Mouse (Mus musculus): ENCODE measurements around the gene Trpt1.

DNA sequence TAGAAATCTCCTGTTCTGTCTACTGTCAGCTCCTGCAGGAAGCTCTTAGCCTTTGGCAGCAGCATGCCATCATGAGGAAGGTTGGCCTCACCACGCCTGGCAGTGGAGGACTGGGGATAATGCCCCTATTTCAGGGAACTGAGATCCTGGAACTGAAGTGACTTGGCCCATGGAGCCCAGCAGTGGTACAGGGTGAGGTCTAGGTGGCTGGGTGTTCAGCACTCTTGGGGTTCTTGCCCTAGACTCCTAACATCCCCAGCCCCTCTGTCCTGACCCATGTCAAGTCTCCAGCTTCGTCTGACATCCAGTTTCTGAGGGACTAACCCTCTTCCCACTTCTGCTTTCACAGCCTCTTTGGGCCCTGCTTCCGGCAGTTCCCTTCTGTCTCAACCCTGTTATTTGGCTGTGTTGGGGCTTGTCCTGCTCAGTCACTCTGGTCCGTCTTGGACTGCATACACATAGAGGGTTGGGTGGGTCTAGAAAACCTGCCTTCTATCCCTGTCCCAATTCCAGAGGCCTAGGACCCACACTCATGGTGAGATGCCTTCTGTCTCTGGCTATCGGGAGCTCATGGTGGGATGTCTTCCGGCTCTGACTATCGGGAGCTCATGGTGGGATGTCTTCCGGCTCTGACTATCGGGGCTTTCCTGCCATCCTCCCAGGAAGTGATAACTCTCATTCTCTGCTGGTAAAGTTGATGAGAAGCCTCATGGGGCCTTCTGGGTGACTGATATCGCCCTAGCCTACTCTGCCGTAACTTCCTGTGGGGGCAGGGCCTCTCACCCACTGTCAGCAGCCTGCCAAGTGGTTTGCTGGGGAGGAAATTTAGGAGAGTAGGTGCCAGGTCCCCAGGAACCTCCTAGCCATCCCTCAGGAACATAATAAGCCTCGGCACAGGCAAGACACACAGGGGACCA is 21.9 kb downstream of the Trpt1 start:
- TF ChIP-seq POLR2A (IDR thresholded peaks at IDR 0.05; ENCODE audit: low read depth, low read length) = no peak
- no peak for TF ChIP-seq CTCF (conservative IDR thresholded peaks at IDR 0.05; ENCODE audit: insufficient read depth, insufficient read length, low read depth, low read length)
